Comparison of ENCODE assay signal across 8 mouse cellular contexts in the genomic region with DNA sequence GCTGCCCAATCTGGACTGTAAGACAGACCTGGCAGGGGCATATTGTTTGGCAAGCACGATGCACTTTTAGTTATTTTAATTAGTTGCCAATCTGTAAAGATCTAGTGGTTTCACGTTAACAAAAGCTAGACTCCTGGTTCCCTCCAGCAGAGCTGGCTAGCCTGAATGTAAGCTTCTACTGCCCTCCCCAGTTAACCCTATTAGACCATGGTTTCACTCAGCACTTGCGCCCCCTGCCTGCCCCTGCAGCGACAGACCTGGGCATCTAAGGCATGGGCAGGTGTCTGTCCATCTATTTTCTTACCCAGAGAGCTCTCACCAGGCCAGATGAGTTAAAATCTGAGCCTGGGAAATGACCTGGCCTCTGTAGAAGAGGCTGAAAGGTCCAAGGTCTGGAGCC. TPM values are rescaled to one million over a fixed set of nuclear protein-coding genes. Genes with fewer than 3 reads are reported as not detected.
DNase-seq lines count a peak whose midpoint lies in the region; ATAC-seq and TF ChIP-seq lines count a peak whose summit lies in the region.

No protein-coding gene starts in this region.

- H3K4me1 ChIP-seq in thymus, adult 2 months (replicated peaks; ENCODE audit: control insufficient read depth, insufficient read depth, low read length) = peaks cover 13% of the 10 kb centered on the region
- peaks cover 2% of the 10 kb centered on the region; the same call in 1 of the 2 replicates for H3K4me1 ChIP-seq in forebrain, embryonic 11.5 days (replicated peaks; ENCODE audit: control insufficient read depth, insufficient read depth, low read length)
- H3K4me1 ChIP-seq in kidney, postnatal 0 days (replicated peaks; ENCODE audit: insufficient read depth, low read length) = peaks cover 14% of the 10 kb centered on the region
- peaks cover 47% of the 10 kb centered on the region for H3K4me1 ChIP-seq in midbrain, embryonic 15.5 days

- H3K4me3 ChIP-seq in thymus, adult 2 months (ENCODE audit: control insufficient read depth, insufficient read depth, low read length) = no peak overlapping the region
- no peak overlapping the region for H3K4me3 ChIP-seq in forebrain, embryonic 11.5 days (ENCODE audit: low read depth, low read length)
- H3K4me3 ChIP-seq in kidney, postnatal 0 days (replicated peaks; ENCODE audit: low read depth, low read length) = no peak overlapping the region
- peak overlapping the region; percentile 48 for H3K4me3 ChIP-seq in midbrain, embryonic 15.5 days

- intact Hi-C loops in gastrocnemius, postnatal 14 days (cut with DNase I; ENCODE audit: low total_unique reads) = no loop called here

- ATAC-seq in forebrain, embryonic 11.5 days (replicated peaks; ENCODE audit: low FRiP score) = no peak
- ATAC-seq in kidney, postnatal 0 days (replicated peaks; ENCODE audit: low FRiP score, low read depth) = peak; percentile 64; the same call in 1 of the 2 replicates
- ATAC-seq in midbrain, embryonic 15.5 days (replicated peaks) = no peak
- no peak for ATAC-seq in granulocyte monocyte progenitor cell, adult 5-6 weeks (replicated peaks; ENCODE audit: poor library complexity, severe bottlenecking)

- DNase-seq in gastrocnemius, postnatal 10 days = peak; percentile 33
- no peak for DNase-seq in gastrocnemius, postnatal 14 days
- peak; percentile 40 for DNase-seq in thymus, adult 2 months
- DNase-seq in thymus, postnatal 0 days (ENCODE audit: low spot score) = no peak
- peak; percentile 64 for DNase-seq in forebrain, embryonic 11.5 days (ENCODE audit: low spot score)
- peak; percentile 64 for DNase-seq in kidney, postnatal 0 days (ENCODE audit: low spot score)

- no peak overlapping the region for H3K27ac ChIP-seq in thymus, adult 2 months (ENCODE audit: control insufficient read depth, insufficient read depth, low read length)
- no peak overlapping the region for H3K27ac ChIP-seq in forebrain, embryonic 11.5 days (ENCODE audit: low read depth, low read length)
- H3K27ac ChIP-seq in kidney, postnatal 0 days = no peak overlapping the region
- peak overlapping the region; percentile 24; the same call in 1 of the 2 replicates for H3K27ac ChIP-seq in midbrain, embryonic 15.5 days

- WGBS in thymus, adult 2 months = 27% methylated on average over 4 of the region's 4 CpGs
- 6% methylated on average over 4 of the region's 4 CpGs for WGBS in forebrain, embryonic 11.5 days
- WGBS in kidney, postnatal 0 days = 11% methylated on average over 4 of the region's 4 CpGs
- WGBS in midbrain, embryonic 15.5 days = 11% methylated on average over 4 of the region's 4 CpGs

- no peaks in the 10 kb centered on the region for H3K36me3 ChIP-seq in thymus, adult 2 months (ENCODE audit: control insufficient read depth, insufficient read depth, low read length)
- no peaks in the 10 kb centered on the region for H3K36me3 ChIP-seq in forebrain, embryonic 11.5 days (ENCODE audit: control insufficient read depth, insufficient read depth, low read length)
- H3K36me3 ChIP-seq in kidney, postnatal 0 days (ENCODE audit: insufficient read depth, low read length) = no peaks in the 10 kb centered on the region
- no peaks in the 10 kb centered on the region for H3K36me3 ChIP-seq in midbrain, embryonic 15.5 days (replicated peaks)

- H3K27me3 ChIP-seq in thymus, adult 2 months (ENCODE audit: control insufficient read depth, insufficient read depth, low read length) = peaks cover 8% of the 10 kb centered on the region; the same call in 1 of the 2 replicates
- H3K27me3 ChIP-seq in forebrain, embryonic 11.5 days (ENCODE audit: control insufficient read depth, insufficient read depth, low read length) = no peaks in the 10 kb centered on the region; the same call in 1 of the 2 replicates
- no peaks in the 10 kb centered on the region for H3K27me3 ChIP-seq in kidney, postnatal 0 days (ENCODE audit: insufficient read depth, low read length)
- no peaks in the 10 kb centered on the region for H3K27me3 ChIP-seq in midbrain, embryonic 15.5 days (replicated peaks)

- no peak overlapping the region for H3K9ac ChIP-seq in forebrain, embryonic 11.5 days (ENCODE audit: low read length)
- no peak overlapping the region for H3K9ac ChIP-seq in kidney, postnatal 0 days (ENCODE audit: low read depth, low read length)
- H3K9ac ChIP-seq in midbrain, embryonic 15.5 days = no peak overlapping the region

- H3K4me2 ChIP-seq in forebrain, embryonic 11.5 days (ENCODE audit: low read depth, low read length, severe bottlenecking) = no peak overlapping the region
- no peak overlapping the region for H3K4me2 ChIP-seq in kidney, postnatal 0 days (ENCODE audit: low read length)
- peak overlapping the region; percentile 66 for H3K4me2 ChIP-seq in midbrain, embryonic 15.5 days

- TF ChIP-seq POLR2A in thymus, adult 2 months (IDR thresholded peaks at IDR 0.05; ENCODE audit: control insufficient read depth, extremely low read depth, insufficient read depth, low read length, poor library complexity) = no peak

- no peaks in the 10 kb centered on the region for H3K9me3 ChIP-seq in forebrain, embryonic 11.5 days (ENCODE audit: control insufficient read depth, low read length)
- no peaks in the 10 kb centered on the region for H3K9me3 ChIP-seq in kidney, postnatal 0 days (replicated peaks; ENCODE audit: low read length)
- H3K9me3 ChIP-seq in midbrain, embryonic 15.5 days = no peaks in the 10 kb centered on the region

- TF ChIP-seq CTCF in thymus, adult 2 months (IDR thresholded peaks at IDR 0.05; ENCODE audit: borderline replicate concordance, control insufficient read depth, extremely low read depth, insufficient read depth, low read length, poor library complexity) = no peak
- TF ChIP-seq CTCF in kidney, postnatal 0 days (IDR thresholded peaks at IDR 0.05; ENCODE audit: low read depth) = peak; percentile 79

RNA-seq across cellular contexts. Expression of a gene that starts 4.4 kb away (rescaled TPM):
- total RNA-seq in gastrocnemius, postnatal 10 days (2021) = 10 to 100 TPM in 1 of 2 experiments, 1 to 10 TPM in 1; 8.6 to 11.9 TPM
- total RNA-seq in gastrocnemius, postnatal 14 days (2021) = 1 to 10 TPM; 4.9 to 5.4 TPM
- 2.9 and 4.2 TPM in 2 replicates for polyA plus RNA-seq in thymus, adult 2 months (2012; rRNA removed)
- polyA plus RNA-seq in thymus, postnatal 0 days (2015; fragmentation: Nextera tagmentation; extraction: Ambion mirVana) = 1.3 and 1.9 TPM in 2 replicates
- 63.0 and 70.3 TPM in 2 replicates for polyA plus RNA-seq in forebrain, embryonic 11.5 days (2014; fragmentation: Nextera tagmentation; extraction: Ambion mirVana)
- polyA plus RNA-seq in kidney, postnatal 0 days (2015; fragmentation: Nextera tagmentation; extraction: Ambion mirVana) = 23.0 and 24.1 TPM in 2 replicates
- polyA plus RNA-seq in midbrain, embryonic 15.5 days (2015; fragmentation: Nextera tagmentation; extraction: Ambion mirVana) = 158 and 159 TPM in 2 replicates
- total RNA-seq in granulocyte monocyte progenitor cell, adult 5-6 weeks (2014; fragmentation: Nextera tagmentation) = not detected in 2 replicates
- not detected in 2 replicates for total RNA-seq in granulocyte monocyte progenitor cell, adult 5-6 weeks (2017)

Comparison
In these comparisons a context has a peak if more than half of its experiments do, and no peak if none do; other contexts are left out.
1. DNase-seq: peak in gastrocnemius, postnatal 10 days (single experiment), thymus, adult 2 months (single experiment), forebrain, embryonic 11.5 days (single experiment) and kidney, postnatal 0 days (single experiment); none in gastrocnemius, postnatal 14 days (single experiment) and thymus, postnatal 0 days (single experiment).